Mouse (Mus musculus) erythroblast, embryonic 14.5 days (primary cell): Measurements from ENCODE around the gene Me3.

Experiments used
- GATA1 ChIP-seq: IDR thresholded peaks from 2 replicates; pipeline ENCODE4 v1.6.1; 2012; ENCODE audit warnings: low read length, inconsistent platforms, mixed read lengths
- TAL1 ChIP-seq: IDR thresholded peaks from 3 replicates; pipeline ENCODE4 v1.6.1; 2012; ENCODE audit warnings: low read length, inconsistent platforms, mixed read lengths

DNA sequence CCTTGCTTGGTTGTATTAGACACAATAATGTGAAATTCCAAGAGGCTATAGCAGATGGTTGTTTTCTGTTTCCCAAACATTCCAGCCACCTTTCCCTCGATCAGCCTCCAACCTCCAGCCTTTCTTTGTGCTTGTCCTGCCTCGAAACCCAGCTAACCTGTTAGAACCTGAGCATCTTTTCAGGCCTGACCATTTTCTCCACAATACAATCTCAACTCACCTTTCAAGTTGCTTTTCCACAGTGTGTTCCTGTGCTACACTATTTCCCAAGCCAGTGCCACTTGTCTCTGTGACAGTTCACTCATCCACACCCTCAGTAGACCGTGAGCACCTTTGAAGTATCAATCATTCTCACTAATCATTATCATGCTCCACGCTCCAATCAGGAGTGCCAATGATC lies 171.8 kb downstream of the Me3 start:
- TF ChIP-seq TAL1 (no peak), GATA1 (no peak)
